Mouse (Mus musculus) testis, adult 2 months (tissue): ENCODE measurements around the gene Taf10.

ENCODE experiments used
- CTCF ChIP-seq: fragments of 200-500 bp; IDR thresholded peaks from 2 replicates; pipeline ENCODE4 v1.5.1; 2012; ENCODE audit warnings: low read depth, mild to moderate bottlenecking, inconsistent platforms, low read length, moderate library complexity; ENCODE audit not compliant: control insufficient read depth, insufficient read depth, insufficient replicate concordance
- POLR2A ChIP-seq: fragments of 200-500 bp; IDR thresholded peaks from 2 replicates; pipeline ENCODE4 v1.6.1; 2012; ENCODE audit warnings: low read depth, mild to moderate bottlenecking, inconsistent platforms, low read length, moderate library complexity; ENCODE audit not compliant: control insufficient read depth

DNA sequence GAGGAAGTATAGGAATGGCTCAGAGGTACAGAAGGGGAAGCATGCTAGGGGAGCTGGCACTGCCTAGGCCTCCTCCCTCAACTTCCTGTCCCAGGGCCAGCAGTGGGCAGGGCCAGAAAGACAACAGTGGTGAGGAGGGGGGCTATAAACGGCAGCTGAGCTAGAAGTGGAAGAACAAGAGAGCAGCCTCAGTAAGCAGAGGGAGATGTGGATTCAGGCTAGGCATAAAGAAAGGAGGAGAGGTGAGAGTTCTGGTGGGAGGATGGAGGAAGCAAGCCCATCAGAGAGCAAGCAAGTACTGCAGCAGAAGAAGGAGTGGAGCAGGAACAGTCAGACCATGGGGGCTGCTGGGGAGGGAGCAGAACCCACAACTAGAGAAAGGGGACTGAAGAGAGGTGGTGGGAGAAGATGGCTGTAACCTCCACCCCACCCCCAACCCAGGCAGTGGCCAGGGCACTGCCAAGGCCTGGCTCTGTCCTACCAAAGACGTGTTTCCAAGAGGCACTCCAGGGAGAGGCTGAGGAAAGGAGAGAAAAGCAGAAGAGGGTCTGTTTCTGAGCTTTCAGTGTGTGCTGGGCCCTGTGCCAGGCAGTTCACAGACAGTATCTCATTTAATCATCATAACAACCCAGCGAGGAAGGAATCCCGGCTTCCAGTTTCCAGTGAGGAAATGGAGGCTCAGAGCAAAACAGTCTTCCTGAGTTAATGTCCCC lies 34.5 kb upstream of the Taf10 start:
- no peak for TF ChIP-seq POLR2A
- no peak for TF ChIP-seq CTCF
